Mouse (Mus musculus) neutrophil, adult 83 days (primary cell): ENCODE measurements around the gene Tmem163. TPM values are rescaled to one million over a fixed set of nuclear protein-coding genes. Genes with fewer than 3 reads are reported as not detected.

Experiments
- total RNA-seq, 2 experiments: library from RNA; stranded (reverse); gene quantifications; one replicate each; pipeline ENCODE4 v1.2.4; 2023

Gene Tmem163
- total RNA-seq = under 1 TPM in 1 of 2 experiments, not detected in 1; 0.35 TPM

GRCm38 (mm10) chr1:127679498-127680133, at the start of gene Tmem163:
TSS of gene Tmem163 (minus strand) at chr1:127679548.

GRCm38 (mm10) chr1:127729096-127729495, 49.7 kb upstream of the Tmem163 start, which contains the start of gene Acmsd:
TSS of gene Acmsd (plus strand) at chr1:127729413.

Other genes starting within 250 kb of the Tmem163 start
- 1 to 10 TPM in 1 of 2 experiments, under 1 TPM in 1; 0.51 to 1.1 TPM for gene Acmsd, start 49.9 kb upstream of the Tmem163 start, total RNA-seq
- gene Ccnt2, start 94.6 kb upstream of the Tmem163 start, total RNA-seq = 10 to 100 TPM; 39.3 to 42.1 TPM
- gene Map3k19, start 175.5 kb upstream of the Tmem163 start, total RNA-seq = under 1 TPM; 0.18 to 0.20 TPM
- gene Rab3gap1, start 189.2 kb upstream of the Tmem163 start, total RNA-seq = 10 to 100 TPM; 22.0 to 22.4 TPM